Mouse (Mus musculus) left cerebral cortex, adult 18-20 months (tissue): Measurements from ENCODE around the gene Mrps6. TPM values are rescaled to one million over a fixed set of nuclear protein-coding genes. Genes with fewer than 3 reads are reported as not detected.
"Not testable (repeated sequence)": the region's sequence is repeated elsewhere in the genome, so short reads cannot be mapped to it uniquely, and the experiment has no call there.

Source experiments
- DNase-seq, 2 experiments: peaks; one replicate each; pipeline ENCODE4 v3.0.0; 2021 to 2022; ENCODE audit warnings: low spot score in 2 of 2, mixed read lengths in 1 of 2
- total RNA-seq, 2 experiments: library from RNA; stranded (reverse); gene quantifications; 2 replicates each; pipeline ENCODE4 v1.2.3; 2021

The Mrps6 gene
- total RNA-seq, 2 experiments from 2014 or later, result 53.0 to 53.1 TPM

GRCm38 (mm10) chr16:92060213-92060612 is 2.1 kb downstream of the Mrps6 start:
- DNase-seq, result no peak

DNA sequence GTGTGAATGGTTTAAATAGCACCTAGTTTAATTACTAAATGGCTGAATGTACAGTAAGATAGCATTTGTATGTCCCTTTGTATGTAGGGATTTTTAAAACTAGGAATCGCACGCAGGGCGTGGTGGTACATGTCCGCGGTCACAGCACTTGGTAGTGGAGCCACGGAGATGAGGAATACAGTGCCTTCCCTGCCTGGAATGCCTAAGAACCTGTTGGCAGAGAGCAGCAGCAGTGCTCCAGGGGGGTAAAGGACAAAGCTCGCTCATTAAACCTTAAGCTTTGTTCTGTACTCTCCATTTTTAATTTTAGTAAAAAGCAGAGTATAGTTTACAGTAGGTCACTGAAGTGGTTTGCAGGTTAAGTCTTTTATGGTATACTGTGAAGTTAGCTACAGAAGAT is 3.5 kb downstream of the Mrps6 start:
- no peak for DNase-seq

- no peak for DNase-seq
Measured at GRCm38 (mm10) chr16:92062832-92063231, 4.8 kb downstream of the Mrps6 start.

GRCm38 (mm10) chr16:92064801-92065200 is 6.7 kb downstream of the Mrps6 start:
- no peak for DNase-seq

DNA sequence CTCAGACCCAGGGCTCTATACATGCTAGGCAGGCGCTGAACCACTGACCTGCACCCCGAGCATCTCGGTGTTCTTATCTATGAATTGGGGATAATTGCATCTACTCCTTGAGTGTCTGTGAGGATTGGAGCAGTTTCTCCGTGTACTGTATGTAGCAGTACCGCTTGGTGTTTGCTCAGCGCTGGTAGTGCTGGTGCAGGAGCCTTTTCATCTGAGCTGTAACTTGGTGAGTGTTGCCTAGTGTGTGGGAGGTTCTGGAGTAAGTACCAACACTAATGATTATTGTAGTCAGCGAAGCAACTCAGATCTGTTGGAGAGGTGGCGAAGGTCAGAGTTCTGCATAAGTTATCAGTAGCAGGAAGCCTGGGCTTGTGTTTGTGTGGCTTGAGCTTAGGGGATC is 12.3 kb downstream of the Mrps6 start:
- DNase-seq, result no peak

DNA sequence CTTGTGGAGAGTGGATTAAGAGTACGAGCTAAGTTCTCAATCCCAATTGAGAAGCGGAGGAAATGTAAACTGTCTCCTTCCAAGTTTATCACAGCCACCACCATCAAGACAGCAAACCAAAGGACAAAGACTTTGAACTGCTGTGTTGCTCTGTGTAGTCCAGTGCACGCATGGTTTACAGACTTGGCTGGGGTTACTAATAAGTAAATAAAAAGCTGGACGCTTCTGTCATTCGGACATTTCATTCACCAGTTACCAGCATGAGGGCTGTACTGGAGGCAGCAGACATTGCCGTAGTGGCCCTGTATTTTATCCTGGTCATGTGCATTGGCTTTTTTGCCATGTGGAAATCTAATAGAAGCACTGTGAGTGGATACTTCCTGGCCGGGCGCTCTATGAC is 18.7 kb downstream of the Mrps6 start:
- DNase-seq, result no peak

DNA sequence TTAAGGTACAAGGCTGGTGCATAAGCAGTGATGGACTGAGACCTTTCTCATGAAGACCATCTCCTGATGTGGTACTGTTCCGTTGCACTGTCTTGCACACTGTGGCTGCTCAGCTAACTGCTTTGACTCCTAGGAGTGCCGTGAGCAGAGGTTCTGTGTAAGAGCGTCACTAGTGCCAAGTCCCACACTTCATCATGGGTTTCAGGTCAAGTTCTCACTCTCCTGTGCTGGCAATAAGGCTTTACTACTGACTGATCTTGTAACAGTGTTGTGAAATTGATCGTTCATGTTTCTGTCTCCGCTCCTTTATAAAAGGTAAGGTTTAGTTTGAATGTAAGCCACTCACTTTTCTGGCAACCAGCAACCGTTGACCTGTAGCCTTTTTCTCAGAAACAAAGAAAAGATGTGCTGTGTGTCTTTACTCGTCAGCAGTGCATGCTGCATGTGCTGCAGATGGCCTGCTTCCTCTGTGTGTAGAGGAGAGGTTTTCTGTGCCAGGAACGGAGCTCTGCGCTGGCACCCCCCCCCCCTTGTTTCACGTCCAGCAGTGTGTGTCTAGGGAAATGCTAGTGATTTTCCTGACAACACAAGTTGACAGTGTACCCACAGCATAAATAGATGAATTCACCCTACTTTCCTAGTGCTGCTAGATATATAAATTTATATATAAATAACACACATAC is 25.8 kb downstream of the Mrps6 start:
- DNase-seq, result no peak

GRCm38 (mm10) chr16:92089225-92089624 is 31.2 kb downstream of the Mrps6 start:
- DNase-seq, result no peak

DNA sequence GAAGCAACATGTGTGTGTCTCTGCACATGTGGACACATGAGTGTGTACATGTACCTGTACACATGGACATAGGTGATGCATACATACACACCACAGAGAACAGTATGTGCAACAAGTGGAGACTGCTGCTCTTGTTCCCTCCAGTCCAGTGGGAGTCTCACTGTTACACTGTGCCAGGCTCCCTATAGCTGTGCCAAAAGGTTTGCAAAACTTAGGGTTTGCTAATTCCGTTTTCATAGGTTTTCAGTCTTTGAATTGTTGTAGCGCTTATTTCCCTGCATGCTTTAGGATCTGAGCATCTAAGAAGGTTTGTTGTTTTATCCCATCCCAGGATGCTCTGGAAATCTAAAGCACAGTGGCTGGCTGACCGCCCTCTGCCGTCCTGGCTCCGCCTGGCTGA is 33.8 kb downstream of the Mrps6 start:
- DNase-seq, result no peak

DNA sequence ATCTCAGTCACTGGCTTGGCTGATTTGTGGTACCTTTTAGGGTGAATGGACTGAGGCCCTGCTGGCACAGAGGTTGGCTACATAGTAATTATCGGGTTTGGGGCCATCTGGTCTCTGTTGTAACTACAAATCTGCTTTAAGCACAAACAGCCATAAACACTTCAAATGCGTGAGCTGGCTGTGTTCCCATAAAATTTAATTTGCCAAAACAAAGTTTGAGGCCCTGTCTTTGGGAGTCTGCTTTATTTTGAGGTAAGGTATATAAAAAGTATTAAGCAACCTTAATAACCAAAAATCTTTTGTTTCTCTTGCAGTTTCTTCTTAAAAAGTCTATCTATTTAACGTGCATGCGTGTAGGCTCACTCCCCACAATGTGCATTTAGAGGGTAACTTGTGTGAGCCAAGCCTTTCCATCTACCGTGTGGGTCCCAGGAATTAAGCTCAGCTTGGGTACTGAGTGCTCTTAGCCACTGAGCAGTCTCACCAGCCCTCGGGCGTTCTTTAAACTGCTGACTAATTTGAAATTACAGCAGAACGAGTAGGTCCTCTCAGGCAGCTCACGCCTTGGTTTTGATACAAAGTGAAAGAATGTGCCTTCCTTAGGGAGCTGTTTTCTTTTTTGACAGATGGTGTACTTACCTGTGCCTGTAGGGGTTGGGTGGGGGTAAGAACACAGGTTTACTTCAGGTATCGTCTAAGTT is 40.4 kb downstream of the Mrps6 start:
- DNase-seq, result no peak

- no peak for DNase-seq
Measured at GRCm38 (mm10) chr16:92099598-92099997, 41.5 kb downstream of the Mrps6 start.

GRCm38 (mm10) chr16:92100111-92100510 is 42.0 kb downstream of the Mrps6 start:
- peak in 1 of 2 experiments; percentile 39 for DNase-seq

- DNase-seq, result no peak
Measured at GRCm38 (mm10) chr16:92102115-92102514, 44.0 kb downstream of the Mrps6 start.

- DNase-seq, result not testable (repeated sequence)
Measured at GRCm38 (mm10) chr16:92102931-92103330, 44.9 kb downstream of the Mrps6 start.

DNA sequence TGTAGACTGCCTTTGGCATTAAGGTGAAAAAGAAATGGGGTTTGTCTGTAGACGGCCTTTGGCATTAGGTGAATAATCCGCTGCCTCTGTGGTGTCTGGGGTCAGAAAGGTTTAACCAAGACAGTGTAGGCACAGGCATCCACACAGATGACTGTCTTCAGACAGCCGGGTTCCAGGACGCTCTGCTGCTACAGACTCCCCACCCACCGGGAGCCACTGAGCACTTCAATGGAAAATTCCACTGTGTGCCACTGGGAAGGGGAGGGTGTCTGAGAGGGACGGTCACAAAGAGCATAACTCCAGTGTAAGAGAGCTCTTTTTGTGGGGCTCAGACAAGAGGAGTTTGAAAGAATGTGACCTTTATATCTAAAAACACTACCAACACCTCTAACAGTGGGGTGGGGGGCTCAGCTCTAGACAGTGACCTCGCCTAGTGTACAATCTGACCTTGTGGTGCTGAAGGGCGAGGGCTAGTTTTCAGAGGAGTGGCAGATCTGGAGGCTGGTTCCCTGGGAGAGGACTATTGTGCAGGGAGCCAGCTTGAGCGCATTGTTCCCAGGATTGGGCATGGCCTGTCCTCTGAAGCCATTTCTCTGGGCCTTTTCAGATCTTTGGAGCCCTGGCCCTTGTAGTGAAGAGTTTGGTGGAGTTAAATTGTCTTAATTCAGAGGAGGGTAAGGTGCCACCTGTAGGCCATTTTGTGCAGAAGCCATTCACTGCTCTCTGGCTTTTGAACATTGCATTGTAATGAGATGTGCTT is 45.7 kb downstream of the Mrps6 start:
- no peak for DNase-seq

GRCm38 (mm10) chr16:92104332-92104590 is 46.2 kb downstream of the Mrps6 start:
- DNase-seq, result no peak

DNA sequence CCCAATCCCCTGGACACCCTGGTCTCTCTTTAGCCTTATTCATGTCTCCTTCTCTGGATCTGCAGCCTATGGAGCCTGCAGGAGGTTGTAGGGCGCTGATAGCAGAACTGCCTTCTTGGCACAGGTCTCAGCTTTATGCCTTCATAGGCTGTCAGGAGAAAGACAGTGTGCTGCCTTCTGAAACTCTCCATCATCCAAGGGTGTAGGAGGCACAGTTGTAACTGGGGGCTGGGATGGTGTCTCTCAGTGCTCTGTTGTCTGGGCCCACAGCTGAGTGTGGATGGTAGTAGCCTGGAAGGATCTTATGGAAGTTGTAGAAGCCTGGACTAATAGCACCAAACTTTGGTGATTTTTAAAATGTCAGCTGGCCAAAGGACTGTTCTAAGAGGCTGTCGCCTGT is 46.9 kb downstream of the Mrps6 start:
- no peak for DNase-seq

GRCm38 (mm10) chr16:92105631-92106030 is 47.6 kb downstream of the Mrps6 start:
- no peak for DNase-seq

- no peak for DNase-seq
Measured at GRCm38 (mm10) chr16:92107346-92107745, 49.3 kb downstream of the Mrps6 start.

- DNase-seq, result no peak
Measured at GRCm38 (mm10) chr16:92114706-92115241, 56.7 kb downstream of the Mrps6 start.

DNA sequence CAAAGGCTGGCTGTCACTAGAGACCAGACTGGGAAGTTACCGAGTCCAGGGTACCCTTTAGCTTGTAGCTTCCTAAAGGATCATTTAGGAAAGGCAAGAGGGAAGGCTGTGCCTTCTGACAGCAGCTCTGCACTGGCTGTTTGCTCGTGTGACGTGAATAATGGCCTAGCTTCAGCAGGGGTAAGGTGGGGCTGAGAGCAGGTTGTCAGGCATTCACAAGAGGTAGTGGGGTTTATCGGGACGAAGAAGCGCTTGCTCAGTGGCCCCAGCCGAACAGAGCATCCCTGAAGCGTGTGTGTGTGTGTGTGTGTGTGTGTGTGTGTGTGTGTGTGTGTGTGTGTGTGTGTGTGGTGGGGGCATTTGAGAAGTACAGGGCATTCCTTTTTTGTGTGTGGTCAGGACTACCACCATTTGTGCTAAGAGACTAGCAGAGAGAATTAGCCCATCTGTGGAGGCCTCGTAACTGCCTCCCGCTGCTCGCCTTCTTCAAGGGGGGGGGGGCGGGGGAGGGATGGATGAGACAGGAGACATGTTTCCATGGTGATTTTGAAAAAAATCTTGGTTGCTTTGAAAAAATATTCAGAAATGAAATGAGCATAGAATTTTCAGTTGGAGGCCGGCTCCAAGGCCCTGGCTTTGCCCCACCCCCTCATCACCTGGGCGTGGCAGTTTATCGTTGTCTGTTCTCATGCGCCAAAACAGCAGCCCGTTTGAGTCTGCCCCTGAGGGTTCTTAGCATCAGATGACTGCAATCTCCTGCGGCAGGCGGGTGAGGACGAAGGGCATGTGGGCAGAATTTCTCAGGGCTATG is 57.7 kb downstream of the Mrps6 start:
- DNase-seq, result peak; percentile 61 to 70
